Mouse (Mus musculus): ENCODE results near the gene Adamts13. TPM values are rescaled to one million over a fixed set of nuclear protein-coding genes. Genes with fewer than 3 reads are reported as not detected.

The Adamts13 gene
- polyA plus RNA-seq, 1 experiment = 0.16 TPM

DNA sequence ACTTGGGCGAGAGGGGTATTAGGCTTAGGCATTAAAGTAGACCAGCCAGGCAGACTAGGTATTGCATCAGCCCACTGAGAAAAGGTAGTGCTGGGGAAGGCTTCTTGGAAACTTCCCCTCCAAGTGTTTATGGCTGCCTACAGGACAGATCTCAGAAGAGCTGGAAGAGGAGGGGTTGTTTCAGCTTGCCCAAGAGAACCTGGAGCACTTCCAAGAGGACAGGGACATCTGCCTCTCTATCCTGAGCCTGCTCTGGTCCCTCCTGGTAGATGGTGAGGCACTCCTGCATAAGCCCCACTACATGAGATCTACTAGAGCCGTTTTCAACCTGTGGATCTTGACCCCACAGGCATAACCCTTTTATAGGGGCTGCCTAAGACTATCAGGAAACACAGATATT lies 22.8 kb upstream of the Adamts13 start:
- Histone ChIP-seq H3K4me3 (ENCODE audit: insufficient read depth, low read length) (no peak overlapping the region), H3K4me1 (ENCODE audit: control insufficient read depth, insufficient read depth, low read length) (peaks cover 12% of the 10 kb centered on the region), H3K27ac (ENCODE audit: insufficient read depth, low read depth, low read length) (no peak overlapping the region)
- TF ChIP-seq CTCF (IDR thresholded peaks at IDR 0.05; ENCODE audit: low read depth, low read length) (no peak), POLR2A (IDR thresholded peaks at IDR 0.05; ENCODE audit: borderline replicate concordance, low read depth, low read length) (no peak)

DNA sequence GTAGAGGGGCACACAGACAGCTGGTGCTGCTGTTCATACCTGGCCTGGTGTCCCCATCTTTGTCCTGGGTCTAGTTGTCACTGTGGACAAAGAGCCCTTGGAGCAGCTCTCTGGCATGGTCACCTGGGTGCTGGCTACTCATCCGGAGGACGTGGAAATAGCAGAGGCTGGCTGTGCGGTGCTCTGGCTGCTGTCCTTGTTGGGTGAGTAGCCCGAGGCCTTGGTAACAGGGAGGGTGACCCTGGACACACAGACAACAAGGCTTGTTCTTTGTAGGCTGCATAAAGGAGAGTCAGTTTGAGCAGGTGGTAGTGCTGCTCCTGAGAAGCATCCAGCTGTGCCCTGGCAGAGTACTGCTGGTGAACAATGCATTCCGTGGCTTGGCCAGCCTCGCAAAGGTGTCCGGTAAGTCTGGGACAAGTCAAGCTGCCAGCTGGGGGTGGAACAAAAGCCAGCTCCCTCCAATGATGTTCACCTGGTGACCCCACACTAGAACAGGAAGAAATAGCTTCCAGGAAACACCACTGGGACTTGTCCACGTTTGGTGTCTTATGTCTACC lies 21.8 kb upstream of the Adamts13 start:
- TF ChIP-seq POLR2A (IDR thresholded peaks at IDR 0.05; ENCODE audit: borderline replicate concordance, low read depth, low read length) (no peak), CTCF (IDR thresholded peaks at IDR 0.05; ENCODE audit: low read depth, low read length) (no peak)
- Histone ChIP-seq H3K4me3 (ENCODE audit: insufficient read depth, low read length) (no peak overlapping the region), H3K27ac (ENCODE audit: insufficient read depth, low read depth, low read length) (no peak overlapping the region), H3K4me1 (ENCODE audit: control insufficient read depth, insufficient read depth, low read length) (peaks cover 14% of the 10 kb centered on the region)

DNA sequence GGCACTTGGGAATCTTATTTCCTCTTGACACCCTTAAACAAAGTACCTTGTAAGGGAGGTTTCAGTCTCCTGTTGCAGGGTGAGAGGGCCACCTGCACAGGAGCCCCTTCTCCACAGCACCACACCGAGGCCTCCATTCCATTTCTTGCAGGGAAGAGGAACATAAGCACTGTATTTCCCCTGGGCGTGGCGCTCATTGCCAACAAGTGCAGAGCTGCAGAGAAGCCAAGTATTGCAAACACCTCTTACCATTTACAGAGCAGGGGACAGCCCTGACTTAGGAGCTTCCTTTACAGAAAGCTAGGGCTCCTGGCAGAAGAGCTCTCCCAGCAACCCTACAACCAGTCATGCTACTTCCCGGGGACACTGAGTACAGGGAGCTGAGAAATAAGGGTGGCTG lies 21.0 kb upstream of the Adamts13 start:
- Histone ChIP-seq H3K4me3 (ENCODE audit: insufficient read depth, low read length) (no peak overlapping the region), H3K4me1 (ENCODE audit: control insufficient read depth, insufficient read depth, low read length) (peaks cover 14% of the 10 kb centered on the region), H3K27ac (ENCODE audit: insufficient read depth, low read depth, low read length) (no peak overlapping the region)
- TF ChIP-seq POLR2A (IDR thresholded peaks at IDR 0.05; ENCODE audit: borderline replicate concordance, low read depth, low read length) = no peak
- TF ChIP-seq CTCF (IDR thresholded peaks at IDR 0.05; ENCODE audit: low read depth, low read length) = no peak

DNA sequence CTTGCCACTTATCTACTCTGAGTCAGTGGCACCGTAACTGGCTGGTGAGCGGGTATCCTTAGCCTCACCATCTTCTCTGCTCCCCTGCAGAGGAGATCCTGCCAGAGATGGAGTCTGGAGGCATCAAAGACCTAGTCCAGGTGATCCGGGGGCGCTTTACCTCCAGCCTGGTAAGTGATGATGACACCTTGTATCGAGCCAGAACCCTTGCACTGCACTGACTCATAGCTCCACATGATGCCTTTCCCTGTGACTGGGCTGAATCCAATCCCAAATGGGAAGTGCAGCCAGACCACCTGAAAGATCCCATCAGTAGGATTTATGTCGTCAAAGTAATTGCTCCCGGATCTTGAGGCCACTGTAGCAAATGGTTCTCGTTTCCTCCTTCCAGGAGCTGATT lies 20.4 kb upstream of the Adamts13 start:
- H3K27ac ChIP-seq (ENCODE audit: insufficient read depth, low read depth, low read length) = no peak overlapping the region
- no peak for TF ChIP-seq CTCF (IDR thresholded peaks at IDR 0.05; ENCODE audit: low read depth, low read length)
- TF ChIP-seq POLR2A (IDR thresholded peaks at IDR 0.05; ENCODE audit: borderline replicate concordance, low read depth, low read length) = no peak

GRCm38 (mm10) chr2:26954735-26955395 lies 18.4 kb upstream of the Adamts13 start:
- peaks cover 14% of the 10 kb centered on the region for H3K4me1 ChIP-seq (ENCODE audit: control insufficient read depth, insufficient read depth, low read length)
- H3K4me3 ChIP-seq (ENCODE audit: insufficient read depth, low read length) = no peak overlapping the region
- TF ChIP-seq POLR2A (IDR thresholded peaks at IDR 0.05; ENCODE audit: borderline replicate concordance, low read depth, low read length) (no peak), CTCF (IDR thresholded peaks at IDR 0.05; ENCODE audit: low read depth, low read length) (no peak)
- peak overlapping the region; percentile 37 for H3K27ac ChIP-seq (ENCODE audit: insufficient read depth, low read depth, low read length)

More for the DNA sequence above, 20.4 kb upstream of the Adamts13 start:
- Histone ChIP-seq H3K4me3 (ENCODE audit: insufficient read depth, low read length) (no peak overlapping the region), H3K4me1 (ENCODE audit: control insufficient read depth, insufficient read depth, low read length) (peaks cover 14% of the 10 kb centered on the region)

- Histone ChIP-seq H3K27ac (ENCODE audit: insufficient read depth, low read depth, low read length) (no peak overlapping the region), H3K4me1 (ENCODE audit: control insufficient read depth, insufficient read depth, low read length) (peaks cover 21% of the 10 kb centered on the region), H3K4me3 (ENCODE audit: insufficient read depth, low read length) (no peak overlapping the region)
- TF ChIP-seq POLR2A (IDR thresholded peaks at IDR 0.05; ENCODE audit: borderline replicate concordance, low read depth, low read length) (no peak), CTCF (IDR thresholded peaks at IDR 0.05; ENCODE audit: low read depth, low read length) (no peak)
Observed at GRCm38 (mm10) chr2:26956811-26957487, 16.3 kb upstream of the Adamts13 start.

DNA sequence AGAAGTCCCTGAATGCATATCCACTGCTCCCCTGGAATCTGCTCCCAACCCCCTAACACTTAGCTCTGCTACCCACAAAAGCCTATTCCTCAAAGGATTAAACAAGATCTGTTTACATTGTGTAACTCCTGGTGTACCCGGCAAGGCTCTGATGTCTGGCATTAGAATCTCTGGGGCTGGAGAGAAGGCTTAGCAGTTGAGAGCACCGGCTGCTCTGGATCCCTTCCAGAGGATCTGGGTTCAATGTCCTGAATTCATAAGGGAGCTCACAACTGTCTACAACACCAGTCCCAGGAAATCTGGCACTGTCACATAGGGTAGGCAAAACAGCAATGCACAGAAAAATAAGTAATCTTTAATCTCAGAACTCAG lies 15.7 kb upstream of the Adamts13 start:
- H3K4me3 ChIP-seq (ENCODE audit: insufficient read depth, low read length) = no peak overlapping the region

GRCm38 (mm10) chr2:26960756-26961155 lies 12.5 kb upstream of the Adamts13 start:
- TF ChIP-seq POLR2A (IDR thresholded peaks at IDR 0.05; ENCODE audit: borderline replicate concordance, low read depth, low read length) (no peak), CTCF (IDR thresholded peaks at IDR 0.05; ENCODE audit: low read depth, low read length) (peak; percentile 33; the same call in 1 of the 2 replicates)
- Histone ChIP-seq H3K4me1 (ENCODE audit: control insufficient read depth, insufficient read depth, low read length) (peaks cover 22% of the 10 kb centered on the region), H3K4me3 (ENCODE audit: insufficient read depth, low read length) (no peak overlapping the region), H3K27ac (ENCODE audit: insufficient read depth, low read depth, low read length) (no peak overlapping the region)

More for the DNA sequence above, 15.7 kb upstream of the Adamts13 start:
- TF ChIP-seq CTCF (IDR thresholded peaks at IDR 0.05; ENCODE audit: low read depth, low read length) = no peak
- no peak for TF ChIP-seq POLR2A (IDR thresholded peaks at IDR 0.05; ENCODE audit: borderline replicate concordance, low read depth, low read length)
- no peak overlapping the region for H3K27ac ChIP-seq (ENCODE audit: insufficient read depth, low read depth, low read length)
- H3K4me1 ChIP-seq (ENCODE audit: control insufficient read depth, insufficient read depth, low read length) = peaks cover 24% of the 10 kb centered on the region

- Histone ChIP-seq H3K4me1 (ENCODE audit: control insufficient read depth, insufficient read depth, low read length) (peaks cover 22% of the 10 kb centered on the region), H3K4me3 (ENCODE audit: insufficient read depth, low read length) (peak within 1 kb of the TSS; percentile 95), H3K27ac (ENCODE audit: insufficient read depth, low read depth, low read length) (peak within 1 kb of the TSS; percentile 96)
- TF ChIP-seq CTCF (IDR thresholded peaks at IDR 0.05; ENCODE audit: low read depth, low read length) (no peak), POLR2A (IDR thresholded peaks at IDR 0.05; ENCODE audit: borderline replicate concordance, low read depth, low read length) (no peak)
Observed at GRCm38 (mm10) chr2:26963923-26964723, 9.1 kb upstream of the Adamts13 start, which contains the start of gene Rexo4. Rexo4 (minus strand) TSS chr2:26964386.
